Mouse (Mus musculus) skeletal muscle tissue, postnatal 0 days (tissue): ENCODE data around the gene Sult1c2. TPM values are rescaled to one million over a fixed set of nuclear protein-coding genes. Genes with fewer than 3 reads are reported as not detected.

ENCODE experiments used
- polyA plus RNA-seq: library from polyadenylated mRNA; unstranded; fragments of >200 nt; fragmentation: Nextera tagmentation; extraction: Ambion mirVana; gene quantifications from 2 replicates; pipeline ENCODE4 v1.2.1, GENCODE M21; 2015

Gene Sult1c2
- polyA plus RNA-seq: not detected in 2 replicates

DNA sequence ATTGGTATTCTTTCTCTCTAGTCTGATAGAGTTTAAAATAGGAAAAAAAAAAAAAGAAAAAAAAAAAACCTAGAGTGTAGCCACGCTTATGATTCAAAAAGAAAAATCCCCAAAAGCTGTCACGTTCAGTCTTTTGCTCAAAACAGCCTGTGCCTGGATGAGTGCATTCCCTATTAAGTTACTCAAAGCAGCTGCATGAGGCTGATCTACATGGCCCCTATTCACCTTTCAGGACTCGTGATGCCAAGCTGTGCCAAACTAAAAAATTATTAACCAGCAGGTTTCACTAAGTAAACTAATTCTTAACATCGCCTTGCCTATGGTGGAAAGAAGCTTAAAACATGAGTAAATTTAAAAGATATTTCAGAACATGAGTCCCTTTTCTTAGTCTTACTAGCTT, at the start of gene Sult1c2:
Sult1c2 (minus strand) TSS at position 134 of the 400 bp plus-strand sequence.

Other genes with a start within 250 kb of the Sult1c2 start
- 7.4 and 8.3 TPM in 2 replicates for gene Sgo1, start 157.0 kb downstream of the Sult1c2 start, polyA plus RNA-seq
- gene Sult1c1, start 144.3 kb upstream of the Sult1c2 start, polyA plus RNA-seq: not detected in 2 replicates